Mouse (Mus musculus) limb, embryonic 12.5 days (tissue): ENCODE measurements around the gene D630039A03Rik. TPM values are rescaled to one million over a fixed set of nuclear protein-coding genes. Genes with fewer than 3 reads are reported as not detected.

Source experiments
- ATAC-seq: fragments of 200-750 bp; cut with Nextera tagmentation; 2 replicates; pipeline ENCODE4 v1.8.0; 2017; ENCODE audit warnings: low read depth, moderate TSS enrichment; ENCODE audit not compliant: insufficient number of reproducible peaks, insufficient read depth, low FRiP score, low TSS enrichment
- H3K27ac ChIP-seq: fragments of 300-500 bp; sonication (generic); 2 replicates; pipeline ENCODE4 v1.5.1; 2016; ENCODE audit warnings: mild to moderate bottlenecking, moderate library complexity
- H3K27me3 ChIP-seq: fragments of 300-500 bp; sonication (generic); 2 replicates; pipeline ENCODE4 v1.6.1; 2016; ENCODE audit warnings: mild to moderate bottlenecking, moderate library complexity
- H3K36me3 ChIP-seq: fragments of 300-500 bp; sonication (generic); 2 replicates; pipeline ENCODE4 v1.6.1; 2016; ENCODE audit warnings: mild to moderate bottlenecking, moderate library complexity
- H3K4me1 ChIP-seq: fragments of 300-500 bp; sonication (generic); replicated peaks from 2 replicates; pipeline ENCODE4 v1.6.1; 2016
- H3K4me2 ChIP-seq: fragments of 300-500 bp; sonication (generic); 2 replicates; pipeline ENCODE4 v1.6.1; 2016; ENCODE audit warnings: mild to moderate bottlenecking, moderate library complexity
- H3K4me3 ChIP-seq: fragments of 300-500 bp; sonication (generic); replicated peaks from 2 replicates; pipeline ENCODE4 v1.5.1; 2016; ENCODE audit warnings: mild to moderate bottlenecking
- H3K9ac ChIP-seq: fragments of 300-500 bp; sonication (generic); replicated peaks from 2 replicates; pipeline ENCODE4 v1.6.1; 2016; ENCODE audit warnings: mild to moderate bottlenecking, moderate library complexity
- H3K9me3 ChIP-seq: fragments of 300-500 bp; sonication (generic); 2 replicates; pipeline ENCODE4 v1.6.1; 2016; ENCODE audit warnings: mild to moderate bottlenecking, moderate library complexity
- WGBS: fragments of 180-500 bp; shearing (Covaris S2); methylation state at CpG from one replicate; pipeline ENCODE4 v1.1.7; 2016; 5-methylcytosine and 5-hydroxymethylcytosine counted together
- polyA plus RNA-seq: library from polyadenylated mRNA; unstranded; fragments of >200 nt; fragmentation: Nextera tagmentation; extraction: Ambion mirVana; gene quantifications from 2 replicates; pipeline ENCODE4 v1.2.1, GENCODE M21; 2016

The D630039A03Rik gene
- 0.33 and 0.42 TPM in 2 replicates for polyA plus RNA-seq

- ATAC-seq, result no peak
- H3K4me1 ChIP-seq, result peaks cover 32% of the 10 kb centered on the region
- H3K36me3 ChIP-seq, result no peaks in the 10 kb centered on the region
- 5% methylated on average over 9 of the region's 9 CpGs for WGBS
- H3K9ac ChIP-seq, result no peak within 1 kb of the TSS
- no peak within 1 kb of the TSS for H3K27ac ChIP-seq
- peak within 1 kb of the TSS; percentile 50 for H3K4me2 ChIP-seq
- peaks cover 9% of the 10 kb centered on the region; the same call in 1 of the 2 replicates for H3K27me3 ChIP-seq
- peak within 1 kb of the TSS; percentile 2 for H3K4me3 ChIP-seq
- no peaks in the 10 kb centered on the region for H3K9me3 ChIP-seq
These were observed at the start of gene D630039A03Rik for GRCm38 (mm10) chr4:57916201-57916661. TSS of gene D630039A03Rik (minus strand) at chr4:57916297.

- no peak for ATAC-seq
- H3K9me3 ChIP-seq, result no peaks in the 10 kb centered on the region
- H3K4me2 ChIP-seq, result no peak overlapping the region
- no peak overlapping the region for H3K9ac ChIP-seq
- H3K4me1 ChIP-seq, result no peaks in the 10 kb centered on the region
- WGBS, result 89% methylated on average over 4 of the region's 4 CpGs
- H3K4me3 ChIP-seq, result no peak overlapping the region
- no peaks in the 10 kb centered on the region for H3K36me3 ChIP-seq
- H3K27me3 ChIP-seq, result no peaks in the 10 kb centered on the region
- no peak overlapping the region for H3K27ac ChIP-seq
These were observed 49.4 kb upstream of the D630039A03Rik start for GRCm38 (mm10) chr4:57965516-57965915.

- H3K36me3 ChIP-seq, result no peaks in the 10 kb centered on the region
- 77% methylated on average over 1 of the region's 1 CpGs for WGBS
- no peaks in the 10 kb centered on the region for H3K27me3 ChIP-seq
- H3K9me3 ChIP-seq, result no peaks in the 10 kb centered on the region
- no peak for ATAC-seq
- H3K27ac ChIP-seq, result no peak overlapping the region
- H3K4me2 ChIP-seq, result no peak overlapping the region
- no peaks in the 10 kb centered on the region for H3K4me1 ChIP-seq
- no peak overlapping the region for H3K4me3 ChIP-seq
- no peak overlapping the region for H3K9ac ChIP-seq
These were observed 48.0 kb upstream of the D630039A03Rik start for GRCm38 (mm10) chr4:57964143-57964542.

GRCm38 (mm10) chr4:57959056-57959455, 43.0 kb upstream of the D630039A03Rik start:
- no peak overlapping the region for H3K9ac ChIP-seq
- H3K27ac ChIP-seq, result no peak overlapping the region
- H3K4me3 ChIP-seq, result no peak overlapping the region
- H3K4me1 ChIP-seq, result peaks cover 31% of the 10 kb centered on the region
- H3K36me3 ChIP-seq, result no peaks in the 10 kb centered on the region
- no peak for ATAC-seq
- H3K27me3 ChIP-seq, result no peaks in the 10 kb centered on the region
- no peaks in the 10 kb centered on the region for H3K9me3 ChIP-seq
- 83% methylated on average over 8 of the region's 8 CpGs for WGBS
- H3K4me2 ChIP-seq, result no peak overlapping the region

- Histone ChIP-seq H3K27me3 (no peaks in the 10 kb centered on the region), H3K4me3 (no peak overlapping the region), H3K4me1 (peaks cover 36% of the 10 kb centered on the region), H3K9me3 (no peaks in the 10 kb centered on the region), H3K4me2 (no peak overlapping the region), H3K27ac (no peak overlapping the region), H3K9ac (no peak overlapping the region), H3K36me3 (no peaks in the 10 kb centered on the region)
- 36% methylated on average over 9 of the region's 9 CpGs for WGBS
- ATAC-seq, result no peak
These were observed 42.0 kb upstream of the D630039A03Rik start for GRCm38 (mm10) chr4:57958098-57958497.

GRCm38 (mm10) chr4:57957200-57958085, 41.3 kb upstream of the D630039A03Rik start:
- Histone ChIP-seq H3K27ac (peak overlapping the region; percentile 93; the same call in 1 of the 2 replicates), H3K9ac (peak overlapping the region; percentile 56; the same call in 1 of the 2 replicates), H3K36me3 (peaks cover 2% of the 10 kb centered on the region; the same call in 1 of the 2 replicates), H3K4me2 (peak overlapping the region; percentile 76), H3K4me1 (peaks cover 36% of the 10 kb centered on the region), H3K27me3 (no peaks in the 10 kb centered on the region), H3K9me3 (no peaks in the 10 kb centered on the region), H3K4me3 (peak overlapping the region; percentile 77)
- ATAC-seq, result no peak
- 41% methylated on average over 11 of the region's 11 CpGs for WGBS

GRCm38 (mm10) chr4:57956029-57956960, 40.2 kb upstream of the D630039A03Rik start, which contains the start of gene Txn1:
TSS of gene Txn1 (minus strand) at chr4:57956411.
- Histone ChIP-seq H3K9me3 (peaks cover 6% of the 10 kb centered on the region), H3K4me1 (peaks cover 36% of the 10 kb centered on the region), H3K9ac (peak within 1 kb of the TSS; percentile 87), H3K4me2 (peak within 1 kb of the TSS; percentile 76), H3K4me3 (peak within 1 kb of the TSS; percentile 77), H3K27ac (peak within 1 kb of the TSS; percentile 93), H3K27me3 (no peaks in the 10 kb centered on the region), H3K36me3 (peaks cover 14% of the 10 kb centered on the region)
- ATAC-seq, result peak; percentile 99
- under 1% methylated on average over 71 of the region's 71 CpGs for WGBS

- Histone ChIP-seq H3K27me3 (no peaks in the 10 kb centered on the region), H3K4me2 (peak overlapping the region; percentile 76), H3K4me3 (peak overlapping the region; percentile 77), H3K9me3 (peaks cover 8% of the 10 kb centered on the region), H3K27ac (peak overlapping the region; percentile 93), H3K4me1 (peaks cover 36% of the 10 kb centered on the region), H3K9ac (peak overlapping the region; percentile 87), H3K36me3 (peaks cover 21% of the 10 kb centered on the region)
- ATAC-seq, result peak; percentile 27; the same call in 1 of the 2 replicates
- WGBS, result 1% methylated on average over 25 of the region's 25 CpGs
These were observed 39.5 kb upstream of the D630039A03Rik start for GRCm38 (mm10) chr4:57955544-57955958.

GRCm38 (mm10) chr4:57954991-57955390, 38.9 kb upstream of the D630039A03Rik start:
- Histone ChIP-seq H3K36me3 (peaks cover 27% of the 10 kb centered on the region), H3K4me2 (peak overlapping the region; percentile 76), H3K4me1 (peaks cover 36% of the 10 kb centered on the region), H3K9me3 (peaks cover 8% of the 10 kb centered on the region), H3K9ac (peak overlapping the region; percentile 40; the same call in 1 of the 2 replicates), H3K4me3 (peak overlapping the region; percentile 77), H3K27me3 (no peaks in the 10 kb centered on the region), H3K27ac (no peak overlapping the region; the same call in 1 of the 2 replicates)
- ATAC-seq, result no peak
- 77% methylated on average over 8 of the region's 8 CpGs for WGBS

GRCm38 (mm10) chr4:57954580-57954979, 38.5 kb upstream of the D630039A03Rik start:
- WGBS, result 82% methylated on average over 6 of the region's 6 CpGs
- peaks cover 36% of the 10 kb centered on the region for H3K4me1 ChIP-seq
- no peaks in the 10 kb centered on the region for H3K27me3 ChIP-seq
- H3K27ac ChIP-seq, result no peak overlapping the region
- peaks cover 31% of the 10 kb centered on the region for H3K36me3 ChIP-seq
- H3K4me2 ChIP-seq, result peak overlapping the region; percentile 76
- ATAC-seq, result no peak
- H3K4me3 ChIP-seq, result peak overlapping the region; percentile 77
- peaks cover 8% of the 10 kb centered on the region for H3K9me3 ChIP-seq
- H3K9ac ChIP-seq, result no peak overlapping the region
